Mouse (Mus musculus) embryonic fibroblast, embryonic 13.5 days (primary cell): ENCODE data around the gene Rxfp3.

Source experiments
- CTCF ChIP-seq: IDR thresholded peaks from 2 replicates; pipeline ENCODE4 v1.5.1; 2011; ENCODE audit warnings: mild to moderate bottlenecking, control low read depth, low read length, moderate library complexity, borderline replicate concordance; ENCODE audit not compliant: insufficient read depth
- POLR2A ChIP-seq: IDR thresholded peaks from 2 replicates; pipeline ENCODE4 v1.6.1; 2011; ENCODE audit warnings: low read depth, mild to moderate bottlenecking, control low read depth, low read length, moderate library complexity

DNA sequence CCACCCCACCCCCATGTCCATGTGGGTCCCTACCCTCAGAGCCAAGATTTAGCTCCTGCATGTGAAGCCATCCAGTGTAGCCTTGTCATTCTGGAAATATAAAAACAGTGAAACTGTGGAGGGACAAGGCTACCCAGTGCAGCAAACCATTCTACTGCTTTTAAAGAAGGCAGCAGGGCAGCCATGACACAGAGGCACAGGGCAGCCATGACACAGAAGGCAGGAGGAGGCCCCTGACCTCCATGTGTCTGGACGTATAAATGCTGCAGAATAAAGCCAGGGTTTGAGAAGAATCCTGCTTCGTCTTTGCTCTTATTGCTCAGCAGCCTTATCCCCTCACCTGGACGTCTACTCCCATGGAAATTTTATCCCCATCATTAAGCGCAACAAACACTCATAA is 34.0 kb downstream of the Rxfp3 start:
- TF ChIP-seq POLR2A (no peak), CTCF (no peak)
